Mouse (Mus musculus): ENCODE measurements around the gene Piwil4. TPM values are rescaled to one million over a fixed set of nuclear protein-coding genes. Genes with fewer than 3 reads are reported as not detected.
A peak's percentile ranks its signal among the peaks of the same experiment; 100 is the strongest.

Gene Piwil4
- polyA plus RNA-seq, 1 experiment, result not detected

GRCm38 (mm10) chr9:14764765-14765164 lies 24.2 kb upstream of the Piwil4 start:
- Histone ChIP-seq H3K9me3 (ENCODE audit: control insufficient read depth, low read length) (no peaks in the 10 kb centered on the region), H3K4me3 (replicated peaks) (no peak overlapping the region), H3K27me3 (ENCODE audit: control insufficient read depth) (peaks cover 4% of the 10 kb centered on the region), H3K4me1 (ENCODE audit: control insufficient read depth) (no peaks in the 10 kb centered on the region), H3K36me3 (ENCODE audit: control insufficient read depth) (no peaks in the 10 kb centered on the region)
- TF ChIP-seq TAL1 (IDR thresholded peaks at IDR 0.05; ENCODE audit: low read length) (no peak), GATA1 (IDR thresholded peaks at IDR 0.05; ENCODE audit: low read length) (no peak)

- no peaks in the 10 kb centered on the region for H3K4me1 ChIP-seq (ENCODE audit: control insufficient read depth)
- no peak overlapping the region for H3K4me3 ChIP-seq (replicated peaks)
- H3K9me3 ChIP-seq (ENCODE audit: control insufficient read depth, low read length), result no peaks in the 10 kb centered on the region
- TF ChIP-seq GATA1 (IDR thresholded peaks at IDR 0.05; ENCODE audit: low read length), result no peak
- no peaks in the 10 kb centered on the region for H3K27me3 ChIP-seq (ENCODE audit: control insufficient read depth)
- no peaks in the 10 kb centered on the region for H3K36me3 ChIP-seq (ENCODE audit: control insufficient read depth)
These were observed 18.7 kb upstream of the Piwil4 start for GRCm38 (mm10) chr9:14759261-14759660.

GRCm38 (mm10) chr9:14758590-14758989 lies 18.1 kb upstream of the Piwil4 start:
- Histone ChIP-seq H3K4me3 (replicated peaks) (no peak overlapping the region), H3K27me3 (ENCODE audit: control insufficient read depth) (no peaks in the 10 kb centered on the region), H3K36me3 (ENCODE audit: control insufficient read depth) (no peaks in the 10 kb centered on the region), H3K4me1 (ENCODE audit: control insufficient read depth) (no peaks in the 10 kb centered on the region), H3K9me3 (ENCODE audit: control insufficient read depth, low read length) (no peaks in the 10 kb centered on the region)
- no peak for TF ChIP-seq GATA1 (IDR thresholded peaks at IDR 0.05; ENCODE audit: low read length)

- Histone ChIP-seq H3K36me3 (ENCODE audit: control insufficient read depth) (no peaks in the 10 kb centered on the region), H3K9me3 (ENCODE audit: control insufficient read depth, low read length) (no peaks in the 10 kb centered on the region), H3K4me1 (ENCODE audit: control insufficient read depth) (no peaks in the 10 kb centered on the region; the same call in 1 of the 2 replicates), H3K27me3 (ENCODE audit: control insufficient read depth) (peaks cover 20% of the 10 kb centered on the region), H3K4me3 (replicated peaks) (no peak overlapping the region)
- no peak for TF ChIP-seq TAL1 (IDR thresholded peaks at IDR 0.05; ENCODE audit: low read length)
- no peak for TF ChIP-seq GATA1 (IDR thresholded peaks at IDR 0.05; ENCODE audit: low read length)
These were observed 13.9 kb upstream of the Piwil4 start for GRCm38 (mm10) chr9:14754469-14754868.

- no peaks in the 10 kb centered on the region; the same call in 1 of the 2 replicates for H3K4me1 ChIP-seq (ENCODE audit: control insufficient read depth)
- H3K36me3 ChIP-seq (ENCODE audit: control insufficient read depth), result no peaks in the 10 kb centered on the region
- H3K27me3 ChIP-seq (ENCODE audit: control insufficient read depth), result peaks cover 20% of the 10 kb centered on the region
- TF ChIP-seq TAL1 (IDR thresholded peaks at IDR 0.05; ENCODE audit: low read length) (no peak), GATA1 (IDR thresholded peaks at IDR 0.05; ENCODE audit: low read length) (no peak)
- no peak overlapping the region for H3K4me3 ChIP-seq (replicated peaks)
- no peaks in the 10 kb centered on the region for H3K9me3 ChIP-seq (ENCODE audit: control insufficient read depth, low read length)
These were observed 13.4 kb upstream of the Piwil4 start for GRCm38 (mm10) chr9:14753947-14754346.

GRCm38 (mm10) chr9:14752001-14752522 lies 11.5 kb upstream of the Piwil4 start, which contains the start of gene Fut4:
TSS of gene Fut4 (minus strand) at chr9:14752393.
- Histone ChIP-seq H3K4me3 (replicated peaks) (peak within 1 kb of the TSS; percentile 39), H3K9me3 (ENCODE audit: control insufficient read depth, low read length) (no peaks in the 10 kb centered on the region), H3K27me3 (ENCODE audit: control insufficient read depth) (peaks cover 20% of the 10 kb centered on the region), H3K4me1 (ENCODE audit: control insufficient read depth) (no peaks in the 10 kb centered on the region; the same call in 1 of the 2 replicates), H3K36me3 (ENCODE audit: control insufficient read depth) (no peaks in the 10 kb centered on the region)
- TF ChIP-seq TAL1 (IDR thresholded peaks at IDR 0.05; ENCODE audit: low read length) (no peak), GATA1 (IDR thresholded peaks at IDR 0.05; ENCODE audit: low read length) (no peak)

- H3K36me3 ChIP-seq (ENCODE audit: control insufficient read depth), result no peaks in the 10 kb centered on the region
- TF ChIP-seq GATA1 (IDR thresholded peaks at IDR 0.05; ENCODE audit: low read length) (no peak), TAL1 (IDR thresholded peaks at IDR 0.05; ENCODE audit: low read length) (no peak)
- H3K4me3 ChIP-seq (replicated peaks), result peak overlapping the region; percentile 39
- peaks cover 20% of the 10 kb centered on the region for H3K27me3 ChIP-seq (ENCODE audit: control insufficient read depth)
- no peaks in the 10 kb centered on the region; the same call in 1 of the 2 replicates for H3K4me1 ChIP-seq (ENCODE audit: control insufficient read depth)
- no peaks in the 10 kb centered on the region for H3K9me3 ChIP-seq (ENCODE audit: control insufficient read depth, low read length)
These were observed 11.0 kb upstream of the Piwil4 start for GRCm38 (mm10) chr9:14751503-14752000.

- H3K4me3 ChIP-seq (replicated peaks), result peak overlapping the region; percentile 39
- H3K9me3 ChIP-seq (ENCODE audit: control insufficient read depth, low read length), result no peaks in the 10 kb centered on the region
- TF ChIP-seq GATA1 (IDR thresholded peaks at IDR 0.05; ENCODE audit: low read length) (no peak), TAL1 (IDR thresholded peaks at IDR 0.05; ENCODE audit: low read length) (no peak)
- no peaks in the 10 kb centered on the region for H3K36me3 ChIP-seq (ENCODE audit: control insufficient read depth)
- peaks cover 20% of the 10 kb centered on the region for H3K27me3 ChIP-seq (ENCODE audit: control insufficient read depth)
- no peaks in the 10 kb centered on the region; the same call in 1 of the 2 replicates for H3K4me1 ChIP-seq (ENCODE audit: control insufficient read depth)
These were observed 10.5 kb upstream of the Piwil4 start for GRCm38 (mm10) chr9:14750901-14751502.

GRCm38 (mm10) chr9:14739498-14740150 lies 909 bp downstream of the Piwil4 start:
- H3K27me3 ChIP-seq (ENCODE audit: control insufficient read depth), result no peaks in the 10 kb centered on the region

More at GRCm38 (mm10) chr9:14739498-14740150, 909 bp downstream of the Piwil4 start:
- Histone ChIP-seq H3K4me1 (ENCODE audit: control insufficient read depth) (peaks cover 2% of the 10 kb centered on the region; the same call in 1 of the 2 replicates), H3K9me3 (ENCODE audit: control insufficient read depth, low read length) (no peaks in the 10 kb centered on the region), H3K36me3 (ENCODE audit: control insufficient read depth) (no peaks in the 10 kb centered on the region), H3K4me3 (replicated peaks) (no peak overlapping the region)
- TF ChIP-seq TAL1 (IDR thresholded peaks at IDR 0.05; ENCODE audit: low read length) (no peak), GATA1 (IDR thresholded peaks at IDR 0.05; ENCODE audit: low read length) (no peak)

Data from erythroblast, embryonic 14.5 days (primary cell).